Comparison of ENCODE assay signal across 22 mouse cellular contexts in genomic region chr1:79921333-79921732, GRCm38 (mm10).
A peak's percentile ranks its signal among the peaks of the same experiment; 100 is the strongest.
DNase-seq lines count a peak whose midpoint lies in the region; ATAC-seq and TF ChIP-seq lines count a peak whose summit lies in the region.
"Had no signal": no experiment of that assay in that cellular context is flagged by ENCODE, and none has a peak within 500 bp of the region (broad histone marks: within the 10 kb centered on the region; RNA-seq: fewer than 3 reads in every experiment).

No protein-coding gene starts in this region.

- no peaks in the 10 kb centered on the region for H3K9me3 ChIP-seq in lung, embryonic 15.5 days
- H3K9me3 ChIP-seq in lung, postnatal 0 days (ENCODE audit: low read length): no peaks in the 10 kb centered on the region
- H3K9me3 ChIP-seq in lung, embryonic 16.5 days (ENCODE audit: control insufficient read depth, low read length): no peaks in the 10 kb centered on the region
- H3K9me3 ChIP-seq in midbrain, embryonic 11.5 days (ENCODE audit: control insufficient read depth, low read length): no peaks in the 10 kb centered on the region
- H3K9me3 ChIP-seq in midbrain, embryonic 16.5 days (replicated peaks; ENCODE audit: control insufficient read depth, low read length, poor library complexity, severe bottlenecking): no peaks in the 10 kb centered on the region
- H3K9me3 ChIP-seq: G1E had no signal

- TF ChIP-seq EP300 in lung, postnatal 0 days (IDR thresholded peaks at IDR 0.05): no peak

- WGBS in lung, embryonic 15.5 days: 63% methylated on average over 3 of the region's 3 CpGs
- 55% methylated on average over 3 of the region's 3 CpGs for WGBS in lung, postnatal 0 days
- WGBS in lung, embryonic 16.5 days: 63% methylated on average over 3 of the region's 3 CpGs
- WGBS in midbrain, embryonic 11.5 days: 90% methylated on average over 3 of the region's 3 CpGs
- 85% methylated on average over 3 of the region's 3 CpGs for WGBS in midbrain, embryonic 16.5 days

- peak; percentile 68 for DNase-seq in heart, adult 11 months
- DNase-seq in heart, postnatal 14 days: no peak
- no peak for DNase-seq in lung, postnatal 0 days (ENCODE audit: low spot score)
- no peak for DNase-seq in lung, postnatal 36 days
- DNase-seq in midbrain, embryonic 11.5 days (ENCODE audit: low spot score, missing footprints): peak; percentile 51
- DNase-seq: adrenal gland, adult 2 months; adrenal gland, adult 8-10 months; adrenal gland, postnatal 10 days; adrenal gland, postnatal 14 days; adrenal gland, postnatal 25 days; adrenal gland, postnatal 36 days; B cell, adult 2 months; cerebellum, adult 11 months; cerebellum, adult 11-12 months had no signal

- intact Hi-C loops in heart, postnatal 14 days (cut with DNase I): no loop called here

- H3K4me3 ChIP-seq in lung, embryonic 15.5 days: no peak overlapping the region
- H3K4me3 ChIP-seq in lung, postnatal 0 days (ENCODE audit: low read depth, low read length): no peak overlapping the region
- H3K4me3 ChIP-seq in lung, embryonic 16.5 days (ENCODE audit: low read length): no peak overlapping the region
- no peak overlapping the region for H3K4me3 ChIP-seq in midbrain, embryonic 11.5 days (ENCODE audit: low read depth, low read length)
- no peak overlapping the region for H3K4me3 ChIP-seq in midbrain, embryonic 16.5 days (ENCODE audit: low read depth, low read length)

- 0 out of 2 replicates have a peak, but pooled peaks have one; percentile 55 for ATAC-seq in lung, embryonic 15.5 days (ENCODE audit: borderline replicate concordance, extremely low read depth, low FRiP score, low TSS enrichment)
- ATAC-seq in lung, postnatal 0 days: no peak
- ATAC-seq in lung, embryonic 16.5 days (ENCODE audit: low read depth): peak; percentile 73
- ATAC-seq in midbrain, embryonic 11.5 days (ENCODE audit: low FRiP score): no peak
- ATAC-seq in midbrain, embryonic 16.5 days: no peak
- ATAC-seq: activated CD4-positive, CD25-positive, alpha-beta regulatory T cell, adult 4 months; CD4-positive, CD25-positive, alpha-beta regulatory T cell, adult 4 months; Patski had no signal

- peaks cover 12% of the 10 kb centered on the region for H3K4me1 ChIP-seq in lung, embryonic 15.5 days
- 0 out of 2 replicates have a peak, but pooled peaks cover 3% of the 10 kb centered on the region for H3K4me1 ChIP-seq in lung, postnatal 0 days (ENCODE audit: insufficient read depth, low read depth, low read length)
- peaks cover 6% of the 10 kb centered on the region; the same call in 1 of the 2 replicates for H3K4me1 ChIP-seq in lung, embryonic 16.5 days (replicated peaks; ENCODE audit: control insufficient read depth, insufficient read depth, low read length)
- no peaks in the 10 kb centered on the region for H3K4me1 ChIP-seq in midbrain, embryonic 11.5 days (ENCODE audit: control insufficient read depth, insufficient read depth, low read length)
- no peaks in the 10 kb centered on the region for H3K4me1 ChIP-seq in midbrain, embryonic 16.5 days (ENCODE audit: control insufficient read depth, insufficient read depth, low read length)

- H3K27ac ChIP-seq in lung, embryonic 15.5 days: peak overlapping the region; percentile 42
- no peak overlapping the region for H3K27ac ChIP-seq in lung, postnatal 0 days (ENCODE audit: low read length)
- 0 out of 2 replicates have a peak overlapping the region, but pooled peaks have one; percentile 26 for H3K27ac ChIP-seq in lung, embryonic 16.5 days (ENCODE audit: low read length)
- no peak overlapping the region for H3K27ac ChIP-seq in midbrain, embryonic 11.5 days (ENCODE audit: low read depth, low read length)
- no peak overlapping the region for H3K27ac ChIP-seq in midbrain, embryonic 16.5 days (ENCODE audit: low read length)

- H3K36me3 ChIP-seq in lung, embryonic 15.5 days: no peaks in the 10 kb centered on the region
- H3K36me3 ChIP-seq in lung, postnatal 0 days (ENCODE audit: insufficient read depth, low read length): no peaks in the 10 kb centered on the region
- H3K36me3 ChIP-seq in lung, embryonic 16.5 days (ENCODE audit: control insufficient read depth, insufficient read depth, low read length): no peaks in the 10 kb centered on the region
- no peaks in the 10 kb centered on the region for H3K36me3 ChIP-seq in midbrain, embryonic 11.5 days (ENCODE audit: control insufficient read depth, insufficient read depth, low read length)
- H3K36me3 ChIP-seq in midbrain, embryonic 16.5 days (ENCODE audit: control insufficient read depth, insufficient read depth, low read length): no peaks in the 10 kb centered on the region
- H3K36me3 ChIP-seq: G1E had no signal

- no peak overlapping the region for H3K9ac ChIP-seq in lung, embryonic 15.5 days
- no peak overlapping the region for H3K9ac ChIP-seq in lung, postnatal 0 days (replicated peaks; ENCODE audit: low read depth)
- H3K9ac ChIP-seq in lung, embryonic 16.5 days (ENCODE audit: low read length): no peak overlapping the region
- no peak overlapping the region for H3K9ac ChIP-seq in midbrain, embryonic 11.5 days (ENCODE audit: low read length)
- no peak overlapping the region for H3K9ac ChIP-seq in midbrain, embryonic 16.5 days (ENCODE audit: low read depth, low read length)

- H3K4me2 ChIP-seq in lung, embryonic 15.5 days: no peak overlapping the region
- no peak overlapping the region for H3K4me2 ChIP-seq in lung, postnatal 0 days (replicated peaks; ENCODE audit: low read depth, low read length)
- H3K4me2 ChIP-seq in lung, embryonic 16.5 days (ENCODE audit: low read depth, low read length): no peak overlapping the region
- H3K4me2 ChIP-seq in midbrain, embryonic 11.5 days: no peak overlapping the region
- no peak overlapping the region for H3K4me2 ChIP-seq in midbrain, embryonic 16.5 days (ENCODE audit: low read length)

- no peaks in the 10 kb centered on the region for H3K27me3 ChIP-seq in lung, embryonic 15.5 days
- H3K27me3 ChIP-seq in lung, postnatal 0 days (replicated peaks; ENCODE audit: insufficient read depth, low read length): no peaks in the 10 kb centered on the region
- H3K27me3 ChIP-seq in lung, embryonic 16.5 days (ENCODE audit: control insufficient read depth, insufficient read depth, low read depth, low read length): no peaks in the 10 kb centered on the region
- H3K27me3 ChIP-seq in midbrain, embryonic 11.5 days (ENCODE audit: control insufficient read depth, insufficient read depth, low read length): no peaks in the 10 kb centered on the region
- H3K27me3 ChIP-seq in midbrain, embryonic 16.5 days (ENCODE audit: control insufficient read depth, insufficient read depth, low read depth, low read length): no peaks in the 10 kb centered on the region
- H3K27me3 ChIP-seq: CH12.LX had no signal

- no peak for TF ChIP-seq CTCF in lung, postnatal 0 days (IDR thresholded peaks at IDR 0.05)

Comparison
In these comparisons a context has a peak if more than half of its experiments do, and no peak if none do; other contexts are left out.
1. DNase-seq: peak in heart, adult 11 months (single experiment) and midbrain, embryonic 11.5 days (single experiment); none in heart, postnatal 14 days (0 of 2), lung, postnatal 0 days (single experiment) and lung, postnatal 36 days (single experiment).
2. ATAC-seq: peak in lung, embryonic 15.5 days (single experiment) and lung, embryonic 16.5 days (single experiment); none in lung, postnatal 0 days (single experiment), midbrain, embryonic 11.5 days (single experiment) and midbrain, embryonic 16.5 days (single experiment).
3. H3K27ac ChIP-seq: peak in lung, embryonic 15.5 days (single experiment) and lung, embryonic 16.5 days (single experiment); none in lung, postnatal 0 days (single experiment), midbrain, embryonic 11.5 days (single experiment) and midbrain, embryonic 16.5 days (single experiment).